Mouse (Mus musculus): ENCODE results near the gene Gm13698. TPM values are rescaled to one million over a fixed set of nuclear protein-coding genes. Genes with fewer than 3 reads are reported as not detected.
A peak's percentile ranks its signal among the peaks of the same experiment; 100 is the strongest.
"Not testable (repeated sequence)": the region's sequence is repeated elsewhere in the genome, so short reads cannot be mapped to it uniquely, and the experiment has no call there.

The Gm13698 gene
- not detected in 2 replicates for polyA plus RNA-seq (2015; fragmentation: Nextera tagmentation; extraction: Ambion mirVana)

GRCm38 (mm10) chr2:83955393-83955792 lies at the start of gene Gm13698:
Gm13698 (plus strand) TSS chr2:83955693.
- DNase-seq (ENCODE audit: low spot score) = not testable (repeated sequence)

- peak; percentile 15 for DNase-seq (ENCODE audit: low spot score)
These were observed 25.9 kb upstream of the Gm13698 start for GRCm38 (mm10) chr2:83929478-83930088.

DNA sequence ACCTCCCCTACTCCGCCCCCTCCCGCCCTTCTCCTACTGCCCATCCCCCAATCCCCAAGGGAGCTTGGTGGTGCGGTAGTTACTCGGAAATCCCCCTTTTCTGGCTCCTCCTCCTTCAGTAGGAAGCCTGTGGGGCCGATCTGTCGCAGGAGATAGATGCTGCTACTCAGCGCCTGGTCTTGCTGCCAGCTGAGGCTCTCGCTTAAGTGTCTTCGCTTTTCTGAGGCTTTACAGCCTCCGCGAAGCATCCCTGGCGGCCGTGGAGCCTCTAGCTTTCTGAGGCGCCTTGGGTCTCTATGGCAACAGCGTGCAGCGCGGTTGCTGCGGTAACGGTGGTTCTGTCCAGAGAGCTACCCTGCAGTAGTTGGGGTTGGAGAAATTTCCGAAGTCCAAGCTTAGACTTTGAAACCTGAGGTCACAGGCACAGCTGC lies 14.5 kb upstream of the Gm13698 start, which contains the start of gene Zswim2:
Gene Zswim2 (minus strand): TSS at position 298 of the 431 bp plus-strand sequence.
- DNase-seq (ENCODE audit: low spot score) = peak; percentile 11

DNA sequence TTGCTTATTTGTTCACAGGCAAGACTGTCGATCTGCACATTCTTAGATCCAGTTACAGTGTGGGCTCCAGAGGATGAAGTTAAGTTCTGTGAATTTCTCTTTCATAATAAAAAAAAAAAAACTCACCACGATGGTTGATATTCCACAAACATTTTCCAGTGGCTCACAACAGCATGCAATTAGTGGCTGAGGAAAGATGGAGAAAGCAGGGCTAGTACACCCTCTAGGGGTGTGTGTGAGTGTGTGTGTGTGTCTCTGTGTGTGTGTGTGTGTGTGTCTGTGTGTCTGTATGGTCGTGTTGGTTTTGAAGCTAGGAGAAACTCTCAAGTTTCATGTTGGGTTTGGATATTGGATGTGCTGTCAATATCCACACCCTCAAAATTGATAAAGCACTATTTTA lies 14.1 kb upstream of the Gm13698 start:
- DNase-seq (ENCODE audit: low spot score) = no peak

DNA sequence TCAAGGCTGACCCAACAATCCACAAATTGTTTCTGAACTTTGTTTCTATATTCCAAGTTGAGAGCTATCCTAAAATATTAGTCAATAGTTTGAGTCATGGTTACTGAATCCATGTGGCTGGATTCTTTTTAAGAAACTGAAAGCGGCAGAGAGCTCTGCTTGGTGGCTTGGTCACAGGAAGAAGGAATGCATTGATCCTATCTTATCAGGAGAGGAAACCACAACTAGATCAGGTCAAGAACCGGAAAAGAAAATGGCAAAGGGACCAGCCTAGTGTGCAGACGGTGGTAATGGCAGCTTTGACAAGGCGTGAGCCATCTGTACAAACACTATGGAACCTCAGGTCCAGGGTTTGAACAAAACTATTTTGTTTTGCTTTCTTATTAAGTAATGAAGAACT lies 13.7 kb upstream of the Gm13698 start:
- DNase-seq (ENCODE audit: low spot score) = no peak

DNA sequence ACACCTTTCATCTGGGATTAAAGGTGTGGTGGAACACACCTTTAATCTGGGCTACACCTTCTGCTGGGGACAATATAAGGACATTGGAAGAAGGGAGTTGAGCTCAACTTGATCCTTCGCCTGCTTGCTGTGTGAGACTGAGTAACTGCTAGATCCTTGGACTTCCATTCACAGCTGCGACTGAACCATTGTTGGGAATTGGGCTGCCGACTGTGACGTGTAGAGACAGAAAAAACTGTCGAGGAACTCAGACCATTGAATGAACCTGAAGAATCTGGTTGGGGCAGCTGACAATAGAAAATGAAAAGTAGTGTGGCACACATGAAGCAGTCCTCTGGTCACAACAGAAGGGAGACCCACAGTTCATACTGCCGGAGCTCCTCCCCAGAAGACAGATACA lies 5.7 kb downstream of the Gm13698 start, which contains the start of gene Gm13693:
Gene Gm13693 (plus strand): TSS at position 301 of the 400 bp plus-strand sequence.
- DNase-seq (ENCODE audit: low spot score) = not testable (repeated sequence)

DNA sequence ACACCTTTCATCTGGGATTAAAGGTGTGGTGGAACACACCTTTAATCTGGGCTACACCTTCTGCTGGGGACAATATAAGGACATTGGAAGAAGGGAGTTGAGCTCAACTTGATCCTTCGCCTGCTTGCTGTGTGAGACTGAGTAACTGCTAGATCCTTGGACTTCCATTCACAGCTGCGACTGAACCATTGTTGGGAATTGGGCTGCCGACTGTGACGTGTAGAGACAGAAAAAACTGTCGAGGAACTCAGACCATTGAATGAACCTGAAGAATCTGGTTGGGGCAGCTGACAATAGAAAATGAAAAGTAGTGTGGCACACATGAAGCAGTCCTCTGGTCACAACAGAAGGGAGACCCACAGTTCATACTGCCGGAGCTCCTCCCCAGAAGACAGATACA lies 11.5 kb downstream of the Gm13698 start, which contains the start of gene Gm13695:
Gene Gm13695 (plus strand): TSS at position 301 of the 400 bp plus-strand sequence.
- not testable (repeated sequence) for DNase-seq (ENCODE audit: low spot score)

DNA sequence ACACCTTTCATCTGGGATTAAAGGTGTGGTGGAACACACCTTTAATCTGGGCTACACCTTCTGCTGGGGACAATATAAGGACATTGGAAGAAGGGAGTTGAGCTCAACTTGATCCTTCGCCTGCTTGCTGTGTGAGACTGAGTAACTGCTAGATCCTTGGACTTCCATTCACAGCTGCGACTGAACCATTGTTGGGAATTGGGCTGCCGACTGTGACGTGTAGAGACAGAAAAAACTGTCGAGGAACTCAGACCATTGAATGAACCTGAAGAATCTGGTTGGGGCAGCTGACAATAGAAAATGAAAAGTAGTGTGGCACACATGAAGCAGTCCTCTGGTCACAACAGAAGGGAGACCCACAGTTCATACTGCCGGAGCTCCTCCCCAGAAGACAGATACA lies 17.3 kb downstream of the Gm13698 start, which contains the start of gene Gm13696:
Gene Gm13696 (plus strand): TSS at position 301 of the 400 bp plus-strand sequence.
- not testable (repeated sequence) for DNase-seq (ENCODE audit: low spot score)

- DNase-seq (ENCODE audit: low spot score) = not testable (repeated sequence)
These were observed 23.1 kb downstream of the Gm13698 start, which contains the start of gene Gm13694 for GRCm38 (mm10) chr2:83978633-83979032. Gm13694 (plus strand) TSS chr2:83978933.

DNA sequence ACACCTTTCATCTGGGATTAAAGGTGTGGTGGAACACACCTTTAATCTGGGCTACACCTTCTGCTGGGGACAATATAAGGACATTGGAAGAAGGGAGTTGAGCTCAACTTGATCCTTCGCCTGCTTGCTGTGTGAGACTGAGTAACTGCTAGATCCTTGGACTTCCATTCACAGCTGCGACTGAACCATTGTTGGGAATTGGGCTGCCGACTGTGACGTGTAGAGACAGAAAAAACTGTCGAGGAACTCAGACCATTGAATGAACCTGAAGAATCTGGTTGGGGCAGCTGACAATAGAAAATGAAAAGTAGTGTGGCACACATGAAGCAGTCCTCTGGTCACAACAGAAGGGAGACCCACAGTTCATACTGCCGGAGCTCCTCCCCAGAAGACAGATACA lies 28.9 kb downstream of the Gm13698 start, which contains the start of gene Gm13697:
Gene Gm13697 (plus strand): TSS at position 301 of the 400 bp plus-strand sequence.
- not testable (repeated sequence) for DNase-seq (ENCODE audit: low spot score)

DNA sequence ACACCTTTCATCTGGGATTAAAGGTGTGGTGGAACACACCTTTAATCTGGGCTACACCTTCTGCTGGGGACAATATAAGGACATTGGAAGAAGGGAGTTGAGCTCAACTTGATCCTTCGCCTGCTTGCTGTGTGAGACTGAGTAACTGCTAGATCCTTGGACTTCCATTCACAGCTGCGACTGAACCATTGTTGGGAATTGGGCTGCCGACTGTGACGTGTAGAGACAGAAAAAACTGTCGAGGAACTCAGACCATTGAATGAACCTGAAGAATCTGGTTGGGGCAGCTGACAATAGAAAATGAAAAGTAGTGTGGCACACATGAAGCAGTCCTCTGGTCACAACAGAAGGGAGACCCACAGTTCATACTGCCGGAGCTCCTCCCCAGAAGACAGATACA lies 34.8 kb downstream of the Gm13698 start, which contains the start of gene Gm13691:
Gene Gm13691 (plus strand): TSS at position 301 of the 400 bp plus-strand sequence.
- DNase-seq (ENCODE audit: low spot score) = not testable (repeated sequence)

DNA sequence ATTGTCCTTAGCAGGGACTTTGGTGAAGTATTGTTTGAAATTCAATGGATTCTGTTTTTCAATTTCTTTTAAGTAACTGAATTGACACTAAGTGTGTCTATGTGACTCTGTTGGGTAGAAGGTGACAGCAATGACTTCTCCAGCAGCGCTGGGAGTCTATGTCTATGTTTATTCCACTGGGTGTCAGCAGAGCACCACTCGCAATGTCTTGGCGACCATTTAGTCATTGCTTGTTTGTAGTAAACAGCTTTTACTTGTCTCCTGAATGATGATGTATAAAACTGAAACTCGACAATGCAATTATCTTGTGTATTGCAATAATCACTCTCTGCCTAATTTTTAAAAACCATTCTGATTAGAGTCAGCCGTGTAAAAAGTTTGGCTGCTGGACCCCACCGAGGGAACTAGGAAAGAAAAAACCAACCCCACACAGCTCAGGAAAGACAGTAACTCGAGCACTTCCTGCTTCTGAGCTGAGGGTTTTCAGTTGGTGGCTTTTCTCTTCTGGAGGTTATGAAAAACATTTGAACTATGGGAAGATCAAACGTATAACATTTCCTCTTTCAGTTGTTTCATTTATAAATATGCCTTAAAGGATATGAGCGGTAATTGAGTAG lies 38.3 kb downstream of the Gm13698 start:
- peak; percentile 85 for DNase-seq (ENCODE audit: low spot score)

GRCm38 (mm10) chr2:83994526-83994925 lies 39.0 kb downstream of the Gm13698 start:
- not testable (repeated sequence) for DNase-seq (ENCODE audit: low spot score)

Other genes with a start within 250 kb of the Gm13698 start
- gene Itgav, start 231.3 kb upstream of the Gm13698 start, polyA plus RNA-seq (2015; fragmentation: Nextera tagmentation; extraction: Ambion mirVana) = 43.3 and 54.9 TPM in 2 replicates
- gene Fam171b, start 143.1 kb upstream of the Gm13698 start, polyA plus RNA-seq (2015; fragmentation: Nextera tagmentation; extraction: Ambion mirVana) = 0.60 and 0.94 TPM in 2 replicates
- gene Zswim2, start 14.5 kb upstream of the Gm13698 start, polyA plus RNA-seq (2015; fragmentation: Nextera tagmentation; extraction: Ambion mirVana) = 0.06 TPM in 1 of 2 replicates, not detected in the other
- not detected in 2 replicates for gene Gm13693, start 5.8 kb downstream of the Gm13698 start, polyA plus RNA-seq (2015; fragmentation: Nextera tagmentation; extraction: Ambion mirVana)
- gene Gm13695, start 11.6 kb downstream of the Gm13698 start, polyA plus RNA-seq (2015; fragmentation: Nextera tagmentation; extraction: Ambion mirVana) = not detected in 2 replicates
- not detected in 2 replicates for gene Gm13696, start 17.4 kb downstream of the Gm13698 start, polyA plus RNA-seq (2015; fragmentation: Nextera tagmentation; extraction: Ambion mirVana)
- not detected in 2 replicates for gene Gm13694, start 23.2 kb downstream of the Gm13698 start, polyA plus RNA-seq (2015; fragmentation: Nextera tagmentation; extraction: Ambion mirVana)
- not detected in 2 replicates for gene Gm13697, start 29.1 kb downstream of the Gm13698 start, polyA plus RNA-seq (2015; fragmentation: Nextera tagmentation; extraction: Ambion mirVana)
- not detected in 2 replicates for gene Gm13691, start 34.9 kb downstream of the Gm13698 start, polyA plus RNA-seq (2015; fragmentation: Nextera tagmentation; extraction: Ambion mirVana)